Mouse (Mus musculus) heart, embryonic 15.5 days (tissue): ENCODE measurements at regions not wholly inside any gene's neighbourhood (a gene's known extent, or its start where the extent isn't known, plus 50 kb on each side); places are given as distances from the start of the nearest gene placed in this dataset.

Source experiments
- ATAC-seq: fragments of 200-750 bp; cut with Nextera tagmentation; replicated peaks from 2 replicates; pipeline ENCODE4 v1.8.0; 2017; ENCODE audit warnings: low read depth, moderate TSS enrichment; ENCODE audit not compliant: insufficient number of reproducible peaks, insufficient read depth, low FRiP score
- H3K27ac ChIP-seq: fragments of 300-500 bp; sonication (generic); 2 replicates; pipeline ENCODE4 v1.5.1; 2015; ENCODE audit warnings: mild to moderate bottlenecking, inconsistent platforms
- H3K27me3 ChIP-seq: fragments of 300-500 bp; sonication (generic); 2 replicates; pipeline ENCODE4 v1.6.1; 2015; ENCODE audit warnings: inconsistent platforms
- H3K36me3 ChIP-seq: fragments of 300-500 bp; sonication (generic); 2 replicates; pipeline ENCODE4 v1.6.1; 2015; ENCODE audit warnings: mild to moderate bottlenecking, inconsistent platforms
- H3K4me1 ChIP-seq: fragments of 300-500 bp; sonication (generic); replicated peaks from 2 replicates; pipeline ENCODE4 v1.6.1; 2015; ENCODE audit warnings: inconsistent platforms
- H3K4me2 ChIP-seq: fragments of 300-500 bp; sonication (generic); 2 replicates; pipeline ENCODE4 v1.6.1; 2015; ENCODE audit warnings: inconsistent platforms, mild to moderate bottlenecking, moderate library complexity
- H3K4me3 ChIP-seq: fragments of 300-500 bp; sonication (generic); 2 replicates; pipeline ENCODE4 v1.5.1; 2015; ENCODE audit warnings: mild to moderate bottlenecking, inconsistent platforms
- H3K9ac ChIP-seq: fragments of 300-500 bp; sonication (generic); 2 replicates; pipeline ENCODE4 v1.6.1; 2015; ENCODE audit warnings: mild to moderate bottlenecking, inconsistent platforms
- H3K9me3 ChIP-seq: fragments of 300-500 bp; sonication (generic); replicated peaks from 2 replicates; pipeline ENCODE4 v1.6.1; 2016; ENCODE audit warnings: inconsistent platforms
- WGBS: fragments of 180-500 bp; shearing (Covaris S2); methylation state at CpG from one replicate; pipeline ENCODE4 v1.1.7; 2015; ENCODE audit warnings: mixed read lengths; 5-methylcytosine and 5-hydroxymethylcytosine counted together

GRCm38 (mm10) chr13:59950281-59950680, 127.3 kb upstream of the Tut7 start:
- H3K27ac ChIP-seq, result no peak overlapping the region
- H3K9me3 ChIP-seq, result no peaks in the 10 kb centered on the region
- H3K4me1 ChIP-seq, result peaks cover 16% of the 10 kb centered on the region
- H3K4me3 ChIP-seq, result no peak overlapping the region
- H3K9ac ChIP-seq, result no peak overlapping the region
- H3K4me2 ChIP-seq, result no peak overlapping the region
- ATAC-seq, result no peak
- no peaks in the 10 kb centered on the region for H3K36me3 ChIP-seq
- WGBS, result 89% methylated on average over 3 of the region's 3 CpGs
- peaks cover 3% of the 10 kb centered on the region; the same call in 1 of the 2 replicates for H3K27me3 ChIP-seq

- H3K4me1 ChIP-seq, result peaks cover 16% of the 10 kb centered on the region
- H3K9me3 ChIP-seq, result no peaks in the 10 kb centered on the region
- H3K4me3 ChIP-seq, result no peak overlapping the region
- peak overlapping the region; percentile 15; the same call in 1 of the 2 replicates for H3K27ac ChIP-seq
- ATAC-seq, result no peak
- no peak overlapping the region for H3K9ac ChIP-seq
- H3K36me3 ChIP-seq, result no peaks in the 10 kb centered on the region
- WGBS, result 70% methylated on average over 6 of the region's 6 CpGs
- peaks cover 3% of the 10 kb centered on the region; the same call in 1 of the 2 replicates for H3K27me3 ChIP-seq
- H3K4me2 ChIP-seq, result peak overlapping the region; percentile 54; the same call in 1 of the 2 replicates
These were observed 126.5 kb upstream of the Tut7 start for GRCm38 (mm10) chr13:59949471-59949870.

- Histone ChIP-seq H3K36me3 (no peaks in the 10 kb centered on the region), H3K9me3 (no peaks in the 10 kb centered on the region), H3K4me2 (peak overlapping the region; percentile 54), H3K9ac (no peak overlapping the region), H3K27me3 (peaks cover 3% of the 10 kb centered on the region; the same call in 1 of the 2 replicates), H3K27ac (peak overlapping the region; percentile 54; the same call in 1 of the 2 replicates), H3K4me1 (peaks cover 16% of the 10 kb centered on the region), H3K4me3 (peak overlapping the region; percentile 15)
- ATAC-seq, result peak; percentile 61; the same call in 1 of the 2 replicates
- WGBS, result 43% methylated on average over 15 of the region's 15 CpGs
These were observed 125.7 kb upstream of the Tut7 start for GRCm38 (mm10) chr13:59948496-59949138.

- Histone ChIP-seq H3K4me1 (peaks cover 16% of the 10 kb centered on the region), H3K27ac (no peak overlapping the region)
- 68% methylated on average over 5 of the region's 5 CpGs for WGBS
These were observed 124.5 kb upstream of the Tut7 start for GRCm38 (mm10) chr13:59947461-59947860.

GRCm38 (mm10) chr13:59946509-59946908, 123.6 kb upstream of the Tut7 start:
- no peaks in the 10 kb centered on the region for H3K9me3 ChIP-seq
- whole genome bisulfite sequencing, result 56% methylated on average over 4 of the region's 4 CpGs
- no peak overlapping the region for H3K9ac ChIP-seq
- H3K4me3 ChIP-seq, result no peak overlapping the region
- no peak overlapping the region for H3K27ac ChIP-seq
- peaks cover 16% of the 10 kb centered on the region for H3K4me1 ChIP-seq
- peaks cover 3% of the 10 kb centered on the region; the same call in 1 of the 2 replicates for H3K27me3 ChIP-seq
- H3K36me3 ChIP-seq, result no peaks in the 10 kb centered on the region
- H3K4me2 ChIP-seq, result no peak overlapping the region
- ATAC-seq, result no peak

More at GRCm38 (mm10) chr13:59947461-59947860, 124.5 kb upstream of the Tut7 start:
- no peak overlapping the region for H3K4me2 ChIP-seq
- H3K9ac ChIP-seq, result no peak overlapping the region
- H3K36me3 ChIP-seq, result no peaks in the 10 kb centered on the region
- no peaks in the 10 kb centered on the region for H3K9me3 ChIP-seq
- no peak overlapping the region for H3K4me3 ChIP-seq
- no peak for ATAC-seq
- peaks cover 3% of the 10 kb centered on the region; the same call in 1 of the 2 replicates for H3K27me3 ChIP-seq

GRCm38 (mm10) chr13:59945631-59946030, 122.7 kb upstream of the Tut7 start:
- no peaks in the 10 kb centered on the region for H3K9me3 ChIP-seq
- H3K4me3 ChIP-seq, result no peak overlapping the region
- H3K4me1 ChIP-seq, result peaks cover 23% of the 10 kb centered on the region
- H3K27ac ChIP-seq, result no peak overlapping the region
- H3K9ac ChIP-seq, result no peak overlapping the region
- H3K27me3 ChIP-seq, result peaks cover 6% of the 10 kb centered on the region; the same call in 1 of the 2 replicates
- 90% methylated on average over 1 of the region's 1 CpGs for WGBS
- no peak for ATAC-seq
- H3K4me2 ChIP-seq, result no peak overlapping the region
- no peaks in the 10 kb centered on the region for H3K36me3 ChIP-seq

GRCm38 (mm10) chr13:59943602-59944140, 120.7 kb upstream of the Tut7 start:
- H3K9ac ChIP-seq, result no peak overlapping the region
- no peaks in the 10 kb centered on the region for H3K36me3 ChIP-seq
- no peak overlapping the region for H3K27ac ChIP-seq
- no peaks in the 10 kb centered on the region for H3K9me3 ChIP-seq
- peaks cover 15% of the 10 kb centered on the region for H3K4me1 ChIP-seq
- 49% methylated on average over 5 of the region's 5 CpGs for WGBS
- ATAC-seq, result no peak
- no peak overlapping the region for H3K4me3 ChIP-seq
- no peak overlapping the region for H3K4me2 ChIP-seq
- H3K27me3 ChIP-seq, result peaks cover 6% of the 10 kb centered on the region; the same call in 1 of the 2 replicates

GRCm38 (mm10) chr13:59943020-59943419, 120.1 kb upstream of the Tut7 start:
- no peak for ATAC-seq
- Histone ChIP-seq H3K9me3 (no peaks in the 10 kb centered on the region), H3K4me1 (peaks cover 9% of the 10 kb centered on the region), H3K36me3 (no peaks in the 10 kb centered on the region), H3K27ac (no peak overlapping the region), H3K4me3 (no peak overlapping the region), H3K9ac (no peak overlapping the region), H3K27me3 (peaks cover 6% of the 10 kb centered on the region; the same call in 1 of the 2 replicates), H3K4me2 (no peak overlapping the region)
- 94% methylated on average over 3 of the region's 3 CpGs for WGBS

- H3K36me3 ChIP-seq, result no peaks in the 10 kb centered on the region
- H3K27me3 ChIP-seq, result peaks cover 6% of the 10 kb centered on the region; the same call in 1 of the 2 replicates
- no peak overlapping the region for H3K9ac ChIP-seq
- H3K27ac ChIP-seq, result no peak overlapping the region
- 69% methylated on average over 3 of the region's 3 CpGs for WGBS
- H3K4me3 ChIP-seq, result no peak overlapping the region
- no peak overlapping the region for H3K4me2 ChIP-seq
- H3K9me3 ChIP-seq, result no peaks in the 10 kb centered on the region
- H3K4me1 ChIP-seq, result peaks cover 8% of the 10 kb centered on the region; the same call in 1 of the 2 replicates
- ATAC-seq, result no peak
These were observed 118.6 kb upstream of the Tut7 start for GRCm38 (mm10) chr13:59941519-59941918.

GRCm38 (mm10) chr13:59940414-59941205, 117.7 kb upstream of the Tut7 start:
- no peak overlapping the region for H3K4me3 ChIP-seq
- peaks cover 6% of the 10 kb centered on the region; the same call in 1 of the 2 replicates for H3K27me3 ChIP-seq
- peaks cover 8% of the 10 kb centered on the region; the same call in 1 of the 2 replicates for H3K4me1 ChIP-seq
- peak overlapping the region; percentile 38 for H3K4me2 ChIP-seq
- 29% methylated on average over 16 of the region's 16 CpGs for WGBS
- no peak overlapping the region for H3K9ac ChIP-seq
- H3K27ac ChIP-seq, result no peak overlapping the region
- no peaks in the 10 kb centered on the region for H3K36me3 ChIP-seq
- no peak for ATAC-seq
- H3K9me3 ChIP-seq, result no peaks in the 10 kb centered on the region

GRCm38 (mm10) chr13:59939886-59940285, 116.9 kb upstream of the Tut7 start:
- 56% methylated on average over 5 of the region's 5 CpGs for WGBS

More at GRCm38 (mm10) chr13:59939886-59940285, 116.9 kb upstream of the Tut7 start:
- no peak overlapping the region for H3K27ac ChIP-seq
- H3K4me3 ChIP-seq, result no peak overlapping the region
- H3K27me3 ChIP-seq, result peaks cover 6% of the 10 kb centered on the region; the same call in 1 of the 2 replicates
- H3K9me3 ChIP-seq, result no peaks in the 10 kb centered on the region
- ATAC-seq, result no peak
- H3K4me1 ChIP-seq, result peaks cover 8% of the 10 kb centered on the region; the same call in 1 of the 2 replicates
- no peaks in the 10 kb centered on the region for H3K36me3 ChIP-seq
- H3K9ac ChIP-seq, result no peak overlapping the region
- H3K4me2 ChIP-seq, result no peak overlapping the region
